ENCODE assay signal across 22 mouse cellular contexts in the genomic region with DNA sequence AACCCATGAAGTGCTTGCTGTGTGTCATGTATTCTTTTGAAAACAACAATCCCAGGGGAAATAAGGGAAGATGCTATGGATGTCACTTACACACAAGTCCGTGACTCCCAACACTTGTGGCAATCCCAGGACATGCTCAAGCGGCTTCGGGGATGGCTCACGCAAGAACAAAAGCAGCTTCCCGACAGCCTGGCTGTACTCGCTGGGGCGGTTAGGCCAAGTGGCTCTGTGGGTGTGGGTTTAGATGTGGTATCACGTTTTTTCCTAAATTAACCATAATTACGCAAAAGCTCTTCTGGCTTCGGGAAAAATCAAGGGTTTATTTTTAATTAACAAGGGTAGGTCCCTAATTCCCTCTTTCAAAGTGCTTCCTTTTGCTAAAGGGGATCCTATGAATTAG. TPM values are rescaled to one million over a fixed set of nuclear protein-coding genes. Genes with fewer than 3 reads are reported as not detected.
DNase-seq lines count a peak whose midpoint lies in the region; ATAC-seq lines count a peak whose summit lies in the region.
"Had no signal": no experiment of that assay in that cellular context is flagged by ENCODE, and none has a peak within 500 bp of the region (broad histone marks: within the 10 kb centered on the region; RNA-seq: fewer than 3 reads in every experiment).

No protein-coding gene starts in this region.

- no peak overlapping the region for H3K4me3 ChIP-seq in midbrain, embryonic 11.5 days (ENCODE audit: low read depth, low read length)
- H3K4me3 ChIP-seq in midbrain, embryonic 16.5 days (ENCODE audit: low read depth, low read length), result no peak overlapping the region
- H3K4me3 ChIP-seq in limb, embryonic 10.5 days, result no peak overlapping the region
- H3K4me3 ChIP-seq: erythroblast, embryonic 14.5 days; heart, embryonic 15.5 days; liver, embryonic 15.5 days; megakaryocyte, embryonic 14.5 days had no signal

- H3K4me2 ChIP-seq in midbrain, embryonic 11.5 days, result no peak overlapping the region
- no peak overlapping the region for H3K4me2 ChIP-seq in midbrain, embryonic 16.5 days (ENCODE audit: low read length)
- H3K4me2 ChIP-seq: heart, embryonic 15.5 days; liver, embryonic 15.5 days had no signal

- no peaks in the 10 kb centered on the region for H3K36me3 ChIP-seq in midbrain, embryonic 11.5 days (ENCODE audit: control insufficient read depth, insufficient read depth, low read length)
- no peaks in the 10 kb centered on the region for H3K36me3 ChIP-seq in midbrain, embryonic 16.5 days (ENCODE audit: control insufficient read depth, insufficient read depth, low read length)
- H3K36me3 ChIP-seq in limb, embryonic 10.5 days, result 0 out of 2 replicates have a peak, but pooled peaks cover 2% of the 10 kb centered on the region
- H3K36me3 ChIP-seq: G1E; heart, embryonic 15.5 days; liver, embryonic 15.5 days had no signal

- DNase-seq in frontal cortex, postnatal 36 days (ENCODE audit: low spot score in 2 of 2), result no peak
- no peak for DNase-seq in midbrain, embryonic 11.5 days (ENCODE audit: low spot score, missing footprints)
- no peak for DNase-seq in limb, embryonic 10.5 days (ENCODE audit: low spot score)
- no peak for DNase-seq in natural killer cell, adult 2 months (ENCODE audit: low spot score in 2 of 2)
- DNase-seq in embryo, embryonic 9.5 days (ENCODE audit: extremely low spot score), result no peak
- DNase-seq in left cerebral cortex, adult 9 months (ENCODE audit: low spot score in 2 of 2), result no peak
- DNase-seq: embryo, embryonic 11 days; heart, adult 11 months; kidney, postnatal 10 days; layer of hippocampus, adult 9-11 months; lung, postnatal 10 days; right cerebral cortex, postnatal 14 days; thymus, postnatal 25 days had no signal

- peak; percentile 61; the same call in 1 of the 2 replicates for ATAC-seq in frontal cortex, adult (ENCODE audit: low TSS enrichment)
- ATAC-seq in midbrain, embryonic 11.5 days (ENCODE audit: low FRiP score), result peak; percentile 55; the same call in 1 of the 2 replicates
- no peak for ATAC-seq in midbrain, embryonic 16.5 days
- ATAC-seq: CD4-positive, CD25-positive, alpha-beta regulatory T cell, adult 4 months; intestine, embryonic 16.5 days had no signal

- no peak overlapping the region for H3K9ac ChIP-seq in midbrain, embryonic 11.5 days (ENCODE audit: low read length)
- H3K9ac ChIP-seq in midbrain, embryonic 16.5 days (ENCODE audit: low read depth, low read length), result no peak overlapping the region
- H3K9ac ChIP-seq: heart, embryonic 15.5 days; liver, embryonic 15.5 days had no signal

- H3K4me1 ChIP-seq in midbrain, embryonic 11.5 days (ENCODE audit: control insufficient read depth, insufficient read depth, low read length), result no peaks in the 10 kb centered on the region; the same call in 1 of the 2 replicates
- H3K4me1 ChIP-seq in midbrain, embryonic 16.5 days (ENCODE audit: control insufficient read depth, insufficient read depth, low read length), result peaks cover 3% of the 10 kb centered on the region; the same call in 1 of the 2 replicates
- H3K4me1 ChIP-seq in limb, embryonic 10.5 days, result peaks cover 62% of the 10 kb centered on the region
- H3K4me1 ChIP-seq: liver, embryonic 15.5 days; megakaryocyte, embryonic 14.5 days had no signal

- 42% methylated on average over 10 of the region's 10 CpGs for WGBS in midbrain, embryonic 11.5 days
- 22% methylated on average over 10 of the region's 10 CpGs for WGBS in midbrain, embryonic 16.5 days
- 66% methylated on average over 10 of the region's 10 CpGs for whole genome bisulfite sequencing in limb, embryonic 10.5 days

- H3K27me3 ChIP-seq in midbrain, embryonic 11.5 days (ENCODE audit: control insufficient read depth, insufficient read depth, low read length), result no peaks in the 10 kb centered on the region
- no peaks in the 10 kb centered on the region for H3K27me3 ChIP-seq in midbrain, embryonic 16.5 days (ENCODE audit: control insufficient read depth, insufficient read depth, low read depth, low read length)
- no peaks in the 10 kb centered on the region for H3K27me3 ChIP-seq in limb, embryonic 10.5 days (ENCODE audit: low read depth, poor library complexity, severe bottlenecking)
- H3K27me3 ChIP-seq: heart, embryonic 15.5 days; liver, embryonic 15.5 days; megakaryocyte, embryonic 14.5 days had no signal

- H3K9me3 ChIP-seq in midbrain, embryonic 11.5 days (ENCODE audit: control insufficient read depth, low read length), result no peaks in the 10 kb centered on the region
- H3K9me3 ChIP-seq in midbrain, embryonic 16.5 days (replicated peaks; ENCODE audit: control insufficient read depth, low read length, poor library complexity, severe bottlenecking), result no peaks in the 10 kb centered on the region
- no peaks in the 10 kb centered on the region for H3K9me3 ChIP-seq in limb, embryonic 10.5 days (replicated peaks)
- H3K9me3 ChIP-seq: heart, embryonic 15.5 days; liver, embryonic 15.5 days had no signal

- H3K27ac ChIP-seq in midbrain, embryonic 11.5 days (ENCODE audit: low read depth, low read length), result no peak overlapping the region
- H3K27ac ChIP-seq in midbrain, embryonic 16.5 days (ENCODE audit: low read length), result no peak overlapping the region
- peak overlapping the region; percentile 30; the same call in 1 of the 2 replicates for H3K27ac ChIP-seq in limb, embryonic 10.5 days
- H3K27ac ChIP-seq: heart, embryonic 15.5 days; liver, embryonic 15.5 days had no signal

RNA-seq across cellular contexts. Expression of gene Sash1, which starts 59.6 kb away (rescaled TPM):
- polyA plus RNA-seq in midbrain, embryonic 11.5 days (2014; fragmentation: Nextera tagmentation; extraction: Ambion mirVana), result 2.9 and 3.0 TPM in 2 replicates
- 2.2 and 2.7 TPM in 2 replicates for polyA plus RNA-seq in midbrain, embryonic 16.5 days (2015; fragmentation: Nextera tagmentation; extraction: Ambion mirVana)
- polyA plus RNA-seq in limb, embryonic 10.5 days (2016; fragmentation: Nextera tagmentation; extraction: Ambion mirVana), result 4.3 and 4.7 TPM in 2 replicates
- polyA plus RNA-seq: CD4-positive, CD25-positive, alpha-beta regulatory T cell, adult 4 months; G1E had no signal
